Mouse (Mus musculus): Measurements from ENCODE around the gene Apof. TPM values are rescaled to one million over a fixed set of nuclear protein-coding genes. Genes with fewer than 3 reads are reported as not detected.

The Apof gene
- polyA plus RNA-seq, 1 experiment = 0.58 TPM

- DNase-seq (ENCODE audit: extremely low spot score in 1 of 2, low spot score in 1 of 2) = no peak
These were observed 28.8 kb downstream of the Apof start for GRCm38 (mm10) chr10:128297221-128297620.

- no peak for DNase-seq (ENCODE audit: extremely low spot score in 1 of 2, low spot score in 1 of 2)
These were observed 29.2 kb downstream of the Apof start for GRCm38 (mm10) chr10:128297622-128298021.

- DNase-seq (ENCODE audit: extremely low spot score in 1 of 2, low spot score in 1 of 2) = no peak
These were observed 29.8 kb downstream of the Apof start for GRCm38 (mm10) chr10:128298243-128298642.

GRCm38 (mm10) chr10:128298702-128299171, 30.3 kb downstream of the Apof start, which contains the start of gene Il23a:
Gene Il23a, minus strand, starts transcription at chr10:128298752.
- no peak for DNase-seq (ENCODE audit: extremely low spot score in 1 of 2, low spot score in 1 of 2)

- no peak for DNase-seq (ENCODE audit: extremely low spot score in 1 of 2, low spot score in 1 of 2)
These were observed 33.9 kb downstream of the Apof start for GRCm38 (mm10) chr10:128302357-128302756.

- peak in 1 of 2 experiments; percentile 25 for DNase-seq (ENCODE audit: extremely low spot score in 1 of 2, low spot score in 1 of 2)
These were observed 34.3 kb downstream of the Apof start for GRCm38 (mm10) chr10:128302785-128303125.

- peak; percentile 100 for DNase-seq (ENCODE audit: extremely low spot score in 1 of 2, low spot score in 1 of 2)
These were observed 34.9 kb downstream of the Apof start, which contains the start of gene Pan2 for GRCm38 (mm10) chr10:128303126-128304021. Gene Pan2, plus strand, starts transcription at chr10:128303335.

DNA sequence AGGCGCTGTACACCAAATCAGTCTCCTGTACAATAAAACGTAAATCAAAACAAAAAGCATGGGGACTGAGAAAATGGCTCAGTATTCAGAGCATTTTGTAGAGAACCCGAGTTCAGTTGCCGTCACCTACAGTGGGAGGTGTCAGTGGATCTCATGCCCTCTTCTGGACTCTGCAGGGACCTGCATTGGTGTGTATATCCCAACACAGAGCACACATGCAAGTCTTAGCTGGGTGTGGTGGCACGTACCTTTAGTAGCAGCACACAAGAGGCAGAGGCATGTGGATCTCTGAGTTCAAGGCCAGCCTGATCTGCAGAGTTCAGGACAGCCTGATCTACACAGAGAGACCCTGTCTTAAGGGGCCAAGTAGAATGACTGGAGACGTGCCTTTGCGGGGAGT, 41.2 kb downstream of the Apof start:
- no peak for DNase-seq (ENCODE audit: extremely low spot score in 1 of 2, low spot score in 1 of 2)

DNA sequence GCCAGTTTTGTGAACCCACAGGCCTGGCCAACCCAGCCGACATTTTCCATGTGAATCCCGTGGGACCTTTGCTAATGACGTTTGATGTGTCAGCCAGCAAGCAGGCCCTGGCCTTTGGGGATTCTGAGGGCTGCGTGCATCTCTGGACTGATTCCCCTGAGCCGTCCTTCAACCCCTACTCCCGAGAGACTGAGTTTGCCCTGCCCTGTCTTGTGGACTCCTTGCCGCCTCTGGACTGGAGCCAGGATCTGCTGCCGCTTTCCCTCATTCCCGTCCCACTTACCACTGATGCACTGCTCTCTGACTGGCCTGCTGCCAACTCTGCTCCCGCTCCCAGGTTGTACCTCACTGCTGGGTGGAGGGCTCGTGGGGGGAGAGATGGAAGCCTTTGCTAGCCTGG, 41.7 kb downstream of the Apof start:
- no peak for DNase-seq (ENCODE audit: extremely low spot score in 1 of 2, low spot score in 1 of 2)

GRCm38 (mm10) chr10:128310902-128311301, 42.4 kb downstream of the Apof start:
- no peak for DNase-seq (ENCODE audit: extremely low spot score in 1 of 2, low spot score in 1 of 2)

- DNase-seq (ENCODE audit: extremely low spot score in 1 of 2, low spot score in 1 of 2) = no peak
These were observed 47.1 kb downstream of the Apof start for GRCm38 (mm10) chr10:128315578-128315977.

Other genes starting within 250 kb of the Apof start
- 238 and 244 TPM in 2 replicates for gene Naca, start 233.1 kb upstream of the Apof start, polyA plus RNA-seq (2012; rRNA removed)
- gene Ptges3, start 209.7 kb upstream of the Apof start, polyA plus RNA-seq (2012; rRNA removed) = 80.8 and 83.1 TPM in 2 replicates
- gene Atp5b, start 185.4 kb upstream of the Apof start, polyA plus RNA-seq (2012; rRNA removed) = 1,563 and 1,614 TPM in 2 replicates
- 36.0 TPM in 2 replicates for gene Baz2a, start 177.1 kb upstream of the Apof start, polyA plus RNA-seq (2012; rRNA removed)
- gene Rbms2, start 88.4 kb upstream of the Apof start, polyA plus RNA-seq (2012; rRNA removed) = 19.1 and 20.1 TPM in 2 replicates
- gene Gls2, start 74.2 kb upstream of the Apof start, polyA plus RNA-seq (2012; rRNA removed) = 37.6 and 39.4 TPM in 2 replicates
- gene Spryd4, start 56.9 kb upstream of the Apof start, polyA plus RNA-seq (2012; rRNA removed) = 9.8 and 10.4 TPM in 2 replicates
- not detected in 2 replicates for gene Mip, start 42.8 kb upstream of the Apof start, polyA plus RNA-seq (2012; rRNA removed)
- 5.1 and 5.3 TPM in 2 replicates for gene Timeless, start 36.6 kb upstream of the Apof start, polyA plus RNA-seq (2012; rRNA removed)
- not detected in 2 replicates for gene Apon, start 14.6 kb upstream of the Apof start, polyA plus RNA-seq (2012; rRNA removed)
- 29.6 and 33.3 TPM in 2 replicates for gene Stat2, start 1.9 kb downstream of the Apof start, polyA plus RNA-seq (2012; rRNA removed)
- gene Il23a, start 30.1 kb downstream of the Apof start, polyA plus RNA-seq (2012; rRNA removed) = 0.34 TPM in 2 replicates
- gene Pan2, start 34.7 kb downstream of the Apof start, polyA plus RNA-seq (2012; rRNA removed) = 25.0 and 26.8 TPM in 2 replicates
- 64.4 and 65.1 TPM in 2 replicates for gene Cnpy2, start 53.8 kb downstream of the Apof start, polyA plus RNA-seq (2012; rRNA removed)
- gene Cs, start 69.1 kb downstream of the Apof start, polyA plus RNA-seq (2012; rRNA removed) = 233 and 236 TPM in 2 replicates
- gene Coq10a, start 100.3 kb downstream of the Apof start, polyA plus RNA-seq (2012; rRNA removed) = 89.1 and 94.8 TPM in 2 replicates
- 31.9 and 32.6 TPM in 2 replicates for gene Ankrd52, start 108.4 kb downstream of the Apof start, polyA plus RNA-seq (2012; rRNA removed)
- 0.36 and 0.46 TPM in 2 replicates for gene Slc39a5, start 132.6 kb downstream of the Apof start, polyA plus RNA-seq (2012; rRNA removed)
- 75.0 and 80.7 TPM in 2 replicates for gene Nabp2, start 142.8 kb downstream of the Apof start, polyA plus RNA-seq (2012; rRNA removed)
- 75.5 and 76.2 TPM in 2 replicates for gene Rnf41, start 143.0 kb downstream of the Apof start, polyA plus RNA-seq (2012; rRNA removed)
- gene Smarcc2, start 190.6 kb downstream of the Apof start, polyA plus RNA-seq (2012; rRNA removed) = 219 and 255 TPM in 2 replicates
- gene Myl6, start 225.5 kb downstream of the Apof start, polyA plus RNA-seq (2012; rRNA removed) = 1,313 and 1,322 TPM in 2 replicates
- 24.7 and 27.5 TPM in 2 replicates for gene Myl6b, start 230.0 kb downstream of the Apof start, polyA plus RNA-seq (2012; rRNA removed)